Mouse (Mus musculus): ENCODE data around the gene Mindy4.

Mindy4 gene

DNA sequence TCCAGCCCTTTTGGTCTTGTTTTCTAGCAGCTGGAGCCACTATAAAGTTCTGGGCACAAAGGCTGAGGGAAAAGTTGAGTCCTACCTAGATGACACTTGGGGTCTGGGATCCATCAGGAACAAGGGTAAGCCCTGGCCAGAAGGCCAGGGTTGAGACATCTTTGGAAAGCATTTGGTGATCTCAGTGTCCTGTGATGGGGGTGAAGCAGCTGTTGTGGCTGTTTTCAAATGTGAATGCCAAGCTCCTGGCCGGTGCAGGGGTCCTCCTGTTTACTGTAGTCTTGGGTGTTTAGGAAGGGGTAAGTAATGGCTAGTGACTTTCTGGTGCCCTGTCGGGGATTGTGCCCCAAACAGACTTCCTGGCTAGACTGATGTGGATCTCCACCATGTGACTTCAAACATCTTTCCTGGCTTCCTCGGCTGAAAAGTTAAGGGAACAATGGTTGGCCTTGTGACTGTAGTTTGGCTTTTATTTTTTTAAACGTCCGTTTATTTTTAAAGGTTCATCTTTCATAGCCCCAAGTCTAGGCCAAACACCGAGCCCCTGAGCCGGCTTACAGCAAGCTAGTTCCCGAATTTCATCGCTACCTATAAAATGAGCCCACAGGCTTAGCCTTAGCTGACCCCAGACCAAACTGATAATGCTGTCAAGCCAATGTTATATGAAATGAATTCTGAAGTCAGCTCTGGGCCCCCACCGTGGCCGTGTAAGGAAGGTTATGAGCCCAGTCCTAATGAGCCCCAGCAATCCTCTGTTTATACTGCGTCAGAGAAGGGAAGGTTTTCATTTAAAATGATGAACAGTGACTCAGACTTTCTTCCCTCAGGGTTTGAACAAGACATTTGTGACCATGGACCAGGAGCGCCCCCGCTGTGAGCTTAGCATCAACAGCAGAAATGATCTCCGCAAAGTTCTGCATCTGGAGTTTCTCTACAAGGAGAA is 7.5 kb downstream of the Mindy4 start:
- DNase-seq: peak; percentile 65

- DNase-seq: peak; percentile 69
Observed at GRCm38 (mm10) chr6:55214541-55214940, 11.4 kb downstream of the Mindy4 start.

GRCm38 (mm10) chr6:55218232-55218631 is 15.0 kb downstream of the Mindy4 start:
- DNase-seq: no peak

- no peak for DNase-seq
Observed at GRCm38 (mm10) chr6:55223986-55224385, 20.8 kb downstream of the Mindy4 start.

- DNase-seq: peak; percentile 63
Observed at GRCm38 (mm10) chr6:55230048-55230447, 26.9 kb downstream of the Mindy4 start.

- DNase-seq: no peak
Observed at GRCm38 (mm10) chr6:55232101-55232500, 28.9 kb downstream of the Mindy4 start.

DNA sequence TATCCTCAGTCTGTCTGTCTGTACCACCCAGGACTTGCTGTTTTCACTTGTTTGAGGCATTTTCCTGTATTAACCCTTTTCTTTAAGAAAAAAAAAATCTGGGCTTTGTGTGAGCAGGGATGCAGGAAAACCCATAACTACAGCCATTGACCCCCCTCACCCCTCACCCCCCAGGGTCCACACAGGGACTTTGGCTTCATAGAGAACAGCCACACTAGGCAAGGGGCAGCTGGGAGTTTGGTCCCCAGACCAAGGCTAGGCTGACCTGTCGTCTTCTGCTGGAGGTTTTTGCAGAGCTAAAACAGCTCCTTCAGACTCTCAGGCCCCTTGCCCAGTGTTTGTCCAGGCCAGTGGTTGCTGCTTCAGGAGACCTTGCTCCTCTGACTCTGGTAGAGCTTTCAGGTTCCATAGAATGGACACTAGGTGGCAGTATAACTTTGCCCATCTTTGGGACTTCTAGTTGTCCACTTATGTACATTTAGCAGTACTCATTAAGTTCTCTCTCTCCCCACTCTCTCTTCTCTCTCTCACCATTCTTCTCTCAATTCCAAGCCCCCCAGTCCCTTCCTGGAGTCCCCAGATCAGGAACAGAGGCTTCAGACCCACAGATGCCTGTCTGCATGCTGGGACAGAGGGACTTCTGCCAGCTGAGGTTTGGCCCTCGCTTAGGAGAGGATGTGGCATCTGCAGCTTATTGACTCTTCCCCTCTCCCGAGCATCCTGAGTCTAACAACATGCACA is 29.5 kb downstream of the Mindy4 start:
- peak; percentile 70 for DNase-seq

DNA sequence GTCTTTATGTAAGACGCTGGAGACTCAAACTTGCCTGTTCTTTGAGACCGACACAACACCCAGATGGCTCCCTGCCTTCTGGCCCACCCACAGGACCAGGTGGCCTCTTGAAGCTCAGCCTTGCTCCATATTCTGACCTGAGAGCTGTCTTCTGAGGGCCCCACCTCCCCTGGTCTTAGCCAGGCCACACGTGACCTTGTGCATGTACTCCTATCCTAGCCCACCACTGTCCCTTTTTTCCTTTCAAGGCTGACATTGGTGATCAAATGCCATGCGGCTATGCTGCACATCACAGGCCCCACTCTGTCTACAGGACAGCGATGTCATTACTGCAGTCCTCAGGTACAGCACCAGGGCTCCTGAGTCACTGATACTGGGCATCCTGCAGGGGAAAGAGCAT is 30.1 kb downstream of the Mindy4 start:
- no peak for DNase-seq

- DNase-seq: peak; percentile 21
Observed at GRCm38 (mm10) chr6:55234636-55235035, 31.5 kb downstream of the Mindy4 start.

DNA sequence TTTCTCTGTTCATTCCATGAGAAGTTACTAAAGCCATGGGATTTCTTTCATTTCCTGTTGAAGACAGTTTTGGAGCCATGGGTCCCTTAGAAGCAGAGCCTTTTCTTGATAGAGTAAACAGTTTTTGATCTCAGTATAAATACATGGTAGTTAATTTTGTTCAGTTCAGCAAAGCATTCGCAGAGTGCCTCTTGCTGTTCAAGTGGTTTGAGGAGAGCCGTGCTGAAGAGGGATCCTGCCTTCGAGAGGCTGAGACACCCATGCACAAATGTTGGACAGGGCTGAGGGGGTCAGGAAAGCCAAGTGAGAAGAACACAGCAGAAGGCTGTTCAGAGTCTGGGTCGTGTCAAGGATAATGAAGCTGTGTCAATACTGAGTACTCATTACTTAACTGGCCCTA is 32.5 kb downstream of the Mindy4 start:
- peak; percentile 72 for DNase-seq

GRCm38 (mm10) chr6:55239931-55240330 is 36.7 kb downstream of the Mindy4 start:
- DNase-seq: peak; percentile 37

- no peak for DNase-seq
Observed at GRCm38 (mm10) chr6:55240591-55241260, 37.5 kb downstream of the Mindy4 start.

- no peak for DNase-seq
Observed at GRCm38 (mm10) chr6:55241479-55241878, 38.3 kb downstream of the Mindy4 start.

DNA sequence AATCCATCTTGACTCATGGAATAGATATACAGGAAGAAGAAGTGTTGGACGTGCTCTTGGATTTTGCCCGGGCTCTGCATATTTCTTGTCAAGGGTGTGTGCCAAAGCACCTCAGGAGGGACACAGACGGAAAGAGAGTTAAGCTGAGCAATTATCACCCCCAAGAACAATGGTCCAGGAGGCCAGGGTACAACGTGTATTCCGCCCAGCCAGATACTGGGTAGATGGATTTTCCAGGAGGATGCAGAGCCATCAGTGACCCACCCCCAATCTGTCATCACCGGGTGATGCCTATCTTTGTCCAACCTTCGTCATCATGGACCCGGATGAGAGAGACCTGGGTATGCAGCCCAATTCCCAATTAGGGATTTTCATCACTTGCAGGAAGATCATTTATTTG is 42.5 kb downstream of the Mindy4 start:
- DNase-seq: no peak

GRCm38 (mm10) chr6:55246441-55246840 is 43.3 kb downstream of the Mindy4 start:
- DNase-seq: no peak

GRCm38 (mm10) chr6:55246911-55247438 is 43.8 kb downstream of the Mindy4 start:
- DNase-seq: no peak

DNA sequence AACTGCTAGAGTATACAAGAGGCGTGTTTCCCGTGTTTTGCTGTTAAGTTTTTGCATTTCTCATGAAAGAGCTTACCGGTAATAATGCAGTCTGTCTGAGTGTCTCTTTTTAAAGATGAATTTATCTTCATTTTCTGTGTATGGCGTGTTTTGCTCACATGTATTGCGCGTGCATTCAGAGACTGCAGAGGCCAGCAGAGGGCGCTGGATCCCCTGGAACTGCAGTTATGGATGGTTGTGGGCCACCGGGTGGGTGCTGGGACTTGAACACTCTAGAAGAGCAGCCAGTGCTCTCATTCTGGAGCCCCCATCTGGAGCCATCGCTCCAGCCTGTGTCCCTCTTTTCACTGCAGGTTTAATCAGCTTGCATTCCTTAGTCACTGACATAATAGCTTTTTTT is 46.1 kb downstream of the Mindy4 start:
- no peak for DNase-seq

- peak; percentile 55 for DNase-seq
Observed at GRCm38 (mm10) chr6:55250809-55251208, 47.6 kb downstream of the Mindy4 start.

DNA sequence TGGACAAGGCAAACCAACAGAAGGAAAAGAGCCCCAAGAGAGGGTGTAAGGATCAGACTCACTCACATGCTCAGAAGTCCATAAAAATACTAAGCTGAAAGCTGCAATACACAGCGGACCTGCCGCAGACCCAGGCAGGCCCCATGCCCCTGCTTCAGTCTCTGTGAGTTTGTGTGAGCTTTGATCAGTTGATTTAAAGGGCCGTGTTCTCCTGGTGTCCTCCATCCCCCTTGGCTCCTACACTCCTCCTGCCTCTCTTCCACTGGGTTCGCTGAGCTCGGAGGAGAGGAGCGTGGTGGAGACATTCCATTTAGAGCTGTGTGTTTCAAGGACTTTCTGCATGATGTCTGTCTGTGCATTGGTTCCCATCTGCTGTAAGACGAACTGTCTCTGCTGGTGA is 48.4 kb downstream of the Mindy4 start:
- DNase-seq: no peak

DNA sequence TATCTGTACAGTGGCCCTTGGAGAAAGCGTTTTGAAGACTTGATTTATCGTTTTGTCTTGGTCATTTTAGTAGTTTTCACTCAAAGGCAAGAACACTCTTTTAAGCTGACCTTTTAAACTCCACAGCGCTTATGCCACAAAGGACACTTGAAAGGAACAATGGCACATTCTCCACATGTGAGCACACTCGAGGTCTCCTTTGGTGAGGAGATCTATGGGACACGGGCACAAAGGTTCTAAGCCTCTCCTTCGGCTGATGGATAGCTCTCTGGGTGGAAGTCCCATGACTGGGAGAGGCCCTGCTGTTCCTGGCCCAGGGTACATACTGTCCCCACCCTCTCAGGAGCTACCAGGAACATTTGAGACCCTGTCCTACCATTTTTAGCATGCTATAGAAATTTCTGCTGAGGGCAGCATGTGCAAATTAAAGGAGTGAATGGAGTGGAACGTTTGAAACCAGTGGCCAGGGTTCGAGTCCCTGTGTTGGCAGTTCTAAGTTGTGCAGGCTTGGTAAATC is 49.6 kb downstream of the Mindy4 start:
- peak; percentile 52 for DNase-seq

DNA sequence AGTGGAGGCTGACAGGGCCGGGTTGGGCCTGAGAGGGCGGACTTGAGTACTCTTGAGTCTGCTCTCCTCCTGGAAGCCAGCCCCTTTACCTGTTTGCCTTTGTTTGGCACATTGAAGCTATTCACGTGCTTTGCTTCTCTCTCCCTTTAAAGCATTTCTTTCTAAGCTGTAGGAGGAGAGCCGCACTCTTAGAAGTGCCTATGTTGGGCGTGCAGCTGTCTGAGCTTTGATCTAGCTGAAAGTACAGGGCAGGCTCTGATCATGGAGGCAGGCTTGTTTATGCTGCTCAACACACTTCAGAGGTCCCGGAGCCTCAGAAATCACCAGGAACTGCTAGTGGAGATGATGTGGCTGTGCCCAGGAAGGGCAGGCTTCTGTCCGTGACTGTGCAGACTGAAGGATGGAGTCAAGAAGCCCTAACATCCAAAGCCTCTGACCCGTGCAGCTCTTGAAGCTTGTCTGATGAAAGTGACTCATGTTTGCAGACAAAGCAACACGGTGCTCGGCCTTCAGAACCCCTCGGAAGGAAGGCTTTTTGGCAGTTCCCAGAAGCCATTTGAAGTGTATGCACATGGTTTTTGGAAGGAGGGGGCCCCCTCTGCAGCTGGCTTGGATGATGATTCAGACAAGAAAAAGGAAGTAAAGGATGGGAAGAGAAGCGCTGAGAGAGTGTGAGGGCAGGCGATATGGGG is 53.5 kb downstream of the Mindy4 start:
- peak; percentile 86 for DNase-seq

- no peak for DNase-seq
Observed at GRCm38 (mm10) chr6:55257246-55257645, 54.1 kb downstream of the Mindy4 start.

Measured in lung, postnatal 36 days (tissue).